Mouse (Mus musculus): ENCODE data around the gene Cbln3. TPM values are rescaled to one million over a fixed set of nuclear protein-coding genes. Genes with fewer than 3 reads are reported as not detected.
A peak's percentile ranks its signal among the peaks of the same experiment; 100 is the strongest.

The Cbln3 gene
- polyA plus RNA-seq, 1 experiment from 2014 or later, result 0.26 TPM

- DNase-seq (ENCODE audit: low spot score), result no peak
- no peak for ATAC-seq
- no peaks in the 10 kb centered on the region for H3K9me3 ChIP-seq (ENCODE audit: low read length)
- TF ChIP-seq CTCF (IDR thresholded peaks at IDR 0.05) (peak; percentile 53), EP300 (IDR thresholded peaks at IDR 0.05) (no peak)
- 82% methylated on average over 4 of the region's 4 CpGs for WGBS
- H3K4me3 ChIP-seq (ENCODE audit: low read depth, low read length), result no peak overlapping the region
- no peak overlapping the region for H3K4me2 ChIP-seq (replicated peaks; ENCODE audit: low read depth, low read length)
- no peak overlapping the region for H3K9ac ChIP-seq (replicated peaks; ENCODE audit: low read depth)
- H3K36me3 ChIP-seq (ENCODE audit: insufficient read depth, low read length), result no peaks in the 10 kb centered on the region
- H3K27ac ChIP-seq (ENCODE audit: low read length), result no peak overlapping the region
- no peaks in the 10 kb centered on the region for H3K27me3 ChIP-seq (replicated peaks; ENCODE audit: insufficient read depth, low read length)
- no peaks in the 10 kb centered on the region for H3K4me1 ChIP-seq (ENCODE audit: insufficient read depth, low read depth, low read length)
Measured at GRCm38 (mm10) chr14:55842794-55843193, 41.4 kb downstream of the Cbln3 start.

- H3K4me3 ChIP-seq (ENCODE audit: low read depth, low read length), result no peak overlapping the region
- H3K9me3 ChIP-seq (ENCODE audit: low read length), result no peaks in the 10 kb centered on the region
- no peak overlapping the region for H3K27ac ChIP-seq (ENCODE audit: low read length)
- no peak overlapping the region for H3K4me2 ChIP-seq (replicated peaks; ENCODE audit: low read depth, low read length)
- H3K4me1 ChIP-seq (ENCODE audit: insufficient read depth, low read depth, low read length), result no peaks in the 10 kb centered on the region
- no peaks in the 10 kb centered on the region for H3K36me3 ChIP-seq (ENCODE audit: insufficient read depth, low read length)
- ATAC-seq, result no peak
- TF ChIP-seq CTCF (IDR thresholded peaks at IDR 0.05) (no peak), EP300 (IDR thresholded peaks at IDR 0.05) (no peak)
- no peaks in the 10 kb centered on the region for H3K27me3 ChIP-seq (replicated peaks; ENCODE audit: insufficient read depth, low read length)
- DNase-seq (ENCODE audit: low spot score), result no peak
- 59% methylated on average over 4 of the region's 4 CpGs for WGBS
- no peak overlapping the region for H3K9ac ChIP-seq (replicated peaks; ENCODE audit: low read depth)
Measured at GRCm38 (mm10) chr14:55840853-55841366, 43.3 kb downstream of the Cbln3 start.

- Histone ChIP-seq H3K36me3 (ENCODE audit: insufficient read depth, low read length) (no peaks in the 10 kb centered on the region), H3K4me1 (ENCODE audit: insufficient read depth, low read depth, low read length) (no peaks in the 10 kb centered on the region), H3K4me2 (replicated peaks; ENCODE audit: low read depth, low read length) (no peak overlapping the region), H3K4me3 (ENCODE audit: low read depth, low read length) (no peak overlapping the region), H3K27me3 (replicated peaks; ENCODE audit: insufficient read depth, low read length) (no peaks in the 10 kb centered on the region), H3K9me3 (ENCODE audit: low read length) (no peaks in the 10 kb centered on the region), H3K9ac (replicated peaks; ENCODE audit: low read depth) (no peak overlapping the region), H3K27ac (ENCODE audit: low read length) (no peak overlapping the region)
- WGBS, result 78% methylated on average over 4 of the region's 4 CpGs
- TF ChIP-seq CTCF (IDR thresholded peaks at IDR 0.05), result peak; percentile 53
- no peak for TF ChIP-seq EP300 (IDR thresholded peaks at IDR 0.05)
- ATAC-seq (no peak), DNase-seq (ENCODE audit: low spot score) (no peak)
Measured at GRCm38 (mm10) chr14:55838740-55839139, 45.5 kb downstream of the Cbln3 start.

GRCm38 (mm10) chr14:55838312-55838711 lies 45.9 kb downstream of the Cbln3 start:
- Histone ChIP-seq H3K4me3 (ENCODE audit: low read depth, low read length) (no peak overlapping the region), H3K36me3 (ENCODE audit: insufficient read depth, low read length) (no peaks in the 10 kb centered on the region), H3K4me2 (replicated peaks; ENCODE audit: low read depth, low read length) (no peak overlapping the region), H3K27ac (ENCODE audit: low read length) (no peak overlapping the region), H3K9ac (replicated peaks; ENCODE audit: low read depth) (no peak overlapping the region), H3K4me1 (ENCODE audit: insufficient read depth, low read depth, low read length) (no peaks in the 10 kb centered on the region), H3K27me3 (replicated peaks; ENCODE audit: insufficient read depth, low read length) (no peaks in the 10 kb centered on the region), H3K9me3 (ENCODE audit: low read length) (no peaks in the 10 kb centered on the region)
- no peak for ATAC-seq
- no peak for DNase-seq (ENCODE audit: low spot score)
- no peak for TF ChIP-seq CTCF (IDR thresholded peaks at IDR 0.05)
- 83% methylated on average over 4 of the region's 5 CpGs for WGBS

- H3K27me3 ChIP-seq (replicated peaks; ENCODE audit: insufficient read depth, low read length), result no peaks in the 10 kb centered on the region
- no peak overlapping the region for H3K4me2 ChIP-seq (replicated peaks; ENCODE audit: low read depth, low read length)
- H3K9me3 ChIP-seq (ENCODE audit: low read length), result no peaks in the 10 kb centered on the region
- 69% methylated on average over 5 of the region's 5 CpGs for WGBS
- DNase-seq (ENCODE audit: low spot score), result no peak
- H3K9ac ChIP-seq (replicated peaks; ENCODE audit: low read depth), result no peak overlapping the region
- H3K4me3 ChIP-seq (ENCODE audit: low read depth, low read length), result no peak overlapping the region
- ATAC-seq, result no peak
- H3K4me1 ChIP-seq (ENCODE audit: insufficient read depth, low read depth, low read length), result no peaks in the 10 kb centered on the region
- no peak overlapping the region for H3K27ac ChIP-seq (ENCODE audit: low read length)
- TF ChIP-seq CTCF (IDR thresholded peaks at IDR 0.05) (no peak), EP300 (IDR thresholded peaks at IDR 0.05) (no peak)
- H3K36me3 ChIP-seq (ENCODE audit: insufficient read depth, low read length), result no peaks in the 10 kb centered on the region
Measured at GRCm38 (mm10) chr14:55834808-55835533, 49.2 kb downstream of the Cbln3 start.

GRCm38 (mm10) chr14:55833126-55833525 lies 51.1 kb downstream of the Cbln3 start:
- H3K9ac ChIP-seq (replicated peaks; ENCODE audit: low read depth), result no peak overlapping the region
- H3K36me3 ChIP-seq (ENCODE audit: insufficient read depth, low read length), result no peaks in the 10 kb centered on the region
- DNase-seq (ENCODE audit: low spot score), result no peak
- no peak overlapping the region for H3K4me2 ChIP-seq (replicated peaks; ENCODE audit: low read depth, low read length)
- H3K4me3 ChIP-seq (ENCODE audit: low read depth, low read length), result no peak overlapping the region
- no peak overlapping the region for H3K27ac ChIP-seq (ENCODE audit: low read length)
- ATAC-seq, result no peak
- no peaks in the 10 kb centered on the region for H3K9me3 ChIP-seq (ENCODE audit: low read length)
- WGBS, result 83% methylated on average over 4 of the region's 4 CpGs
- H3K4me1 ChIP-seq (ENCODE audit: insufficient read depth, low read depth, low read length), result no peaks in the 10 kb centered on the region
- TF ChIP-seq CTCF (IDR thresholded peaks at IDR 0.05) (no peak), EP300 (IDR thresholded peaks at IDR 0.05) (no peak)
- H3K27me3 ChIP-seq (replicated peaks; ENCODE audit: insufficient read depth, low read length), result no peaks in the 10 kb centered on the region
